Mouse (Mus musculus): Measurements from ENCODE around the gene Trpv4. TPM values are rescaled to one million over a fixed set of nuclear protein-coding genes. Genes with fewer than 3 reads are reported as not detected.
A peak's percentile ranks its signal among the peaks of the same experiment; 100 is the strongest.

Gene Trpv4
- polyA plus RNA-seq, 1 experiment from 2014 or later: 0.75 TPM

DNA sequence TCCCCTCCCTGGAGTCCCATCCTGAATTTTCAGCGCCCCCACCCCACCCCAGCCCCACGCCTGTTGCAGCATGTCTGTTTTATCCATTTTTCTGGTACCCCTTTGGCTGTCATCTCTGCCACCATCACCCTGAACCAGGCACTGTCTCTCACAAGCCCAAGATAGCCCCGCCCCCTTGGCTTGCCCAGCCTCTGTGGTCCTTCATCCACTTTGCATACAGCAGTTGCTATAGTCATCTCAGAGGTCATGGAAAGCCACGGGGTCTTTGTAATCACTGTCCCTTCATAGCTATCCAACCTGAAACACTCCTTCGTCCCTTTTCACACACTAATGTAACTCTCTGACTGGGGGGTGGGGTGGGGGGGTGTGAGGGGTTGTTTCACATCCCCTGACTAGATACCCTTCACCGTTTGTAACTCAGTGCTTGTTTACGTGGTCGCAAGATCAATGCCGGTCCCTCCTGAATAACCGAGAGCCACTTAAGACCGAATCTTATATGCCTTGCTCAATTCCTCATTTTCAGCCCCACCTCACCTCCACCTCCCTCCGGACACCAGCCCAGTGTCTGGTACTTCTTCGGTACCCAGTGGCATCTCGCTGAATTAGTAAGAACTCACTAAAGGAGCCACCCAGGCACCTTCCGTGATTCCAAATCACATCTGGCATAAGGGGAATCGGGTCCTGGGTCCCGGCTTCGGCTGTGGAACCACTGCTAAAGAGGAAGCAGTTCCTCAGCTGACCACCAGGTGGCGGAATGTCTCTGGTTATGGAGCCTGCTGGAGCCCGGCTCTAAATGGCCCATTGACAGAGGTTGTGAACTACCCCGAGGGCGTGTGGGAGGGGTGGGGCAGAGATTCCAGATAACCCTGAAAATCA, 19.2 kb downstream of the Trpv4 start:
- Histone ChIP-seq H3K4me2 (ENCODE audit: low read length) (peak overlapping the region; percentile 39; the same call in 1 of the 2 replicates), H3K27ac (ENCODE audit: low read length) (no peak overlapping the region), H3K9ac (replicated peaks; ENCODE audit: low read depth, low read length) (no peak overlapping the region), H3K27me3 (replicated peaks; ENCODE audit: control insufficient read depth, insufficient read depth, low read length) (peaks cover 2% of the 10 kb centered on the region; the same call in 1 of the 2 replicates), H3K4me3 (replicated peaks; ENCODE audit: low read length) (no peak overlapping the region), H3K9me3 (ENCODE audit: control insufficient read depth, low read length) (no peaks in the 10 kb centered on the region), H3K36me3 (ENCODE audit: control insufficient read depth, insufficient read depth) (no peaks in the 10 kb centered on the region), H3K4me1 (replicated peaks; ENCODE audit: control insufficient read depth, insufficient read depth, low read length) (peaks cover 2% of the 10 kb centered on the region)
- 15% methylated on average over 22 of the region's 22 CpGs for WGBS
- ATAC-seq: peak; percentile 78

DNA sequence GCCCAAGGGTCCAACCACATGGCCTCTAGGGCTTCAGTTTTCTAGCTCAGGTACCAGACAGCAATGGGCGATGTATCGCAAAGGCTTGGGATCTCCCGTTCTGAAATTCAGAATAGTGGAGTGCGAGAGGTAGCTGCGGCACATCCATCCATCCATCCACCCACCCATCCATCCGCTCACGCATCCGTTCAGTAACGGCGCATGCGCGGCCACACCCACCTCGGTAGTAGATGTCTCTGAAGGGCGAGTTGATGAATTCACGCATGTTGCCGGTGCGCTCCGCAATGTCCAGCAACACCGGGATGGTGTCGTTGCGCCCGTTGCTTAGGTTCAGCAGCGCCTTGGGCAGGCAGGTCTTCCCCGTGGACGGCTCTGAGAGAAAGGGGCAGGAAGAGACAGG, 22.1 kb downstream of the Trpv4 start:
- 84% methylated on average over 25 of the region's 25 CpGs for WGBS
- ATAC-seq: no peak
- Histone ChIP-seq H3K27me3 (replicated peaks; ENCODE audit: control insufficient read depth, insufficient read depth, low read length) (peaks cover 2% of the 10 kb centered on the region; the same call in 1 of the 2 replicates), H3K27ac (ENCODE audit: low read length) (no peak overlapping the region), H3K9ac (replicated peaks; ENCODE audit: low read depth, low read length) (no peak overlapping the region), H3K4me1 (replicated peaks; ENCODE audit: control insufficient read depth, insufficient read depth, low read length) (peaks cover 2% of the 10 kb centered on the region), H3K4me3 (replicated peaks; ENCODE audit: low read length) (no peak overlapping the region), H3K4me2 (ENCODE audit: low read length) (no peak overlapping the region), H3K9me3 (ENCODE audit: control insufficient read depth, low read length) (no peaks in the 10 kb centered on the region), H3K36me3 (ENCODE audit: control insufficient read depth, insufficient read depth) (no peaks in the 10 kb centered on the region)

DNA sequence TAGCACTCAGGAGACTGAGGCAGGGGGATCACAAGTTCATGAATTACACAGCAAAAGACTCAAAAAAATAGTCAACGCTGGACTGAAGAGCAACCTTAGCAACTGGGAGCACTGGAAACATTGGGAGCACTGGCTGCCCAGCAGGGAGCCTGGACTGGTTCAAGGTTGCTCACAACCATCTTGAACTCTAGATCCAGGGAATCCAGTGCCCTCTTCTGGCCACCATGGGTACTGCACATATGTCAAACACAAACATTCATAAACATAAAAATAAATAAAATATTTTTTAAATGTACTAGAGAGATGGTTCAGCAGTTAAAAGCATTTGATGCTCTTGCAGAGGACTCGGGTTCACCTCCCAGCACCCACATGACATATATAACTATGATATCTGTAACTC, 26.9 kb downstream of the Trpv4 start:
- no peaks in the 10 kb centered on the region for H3K9me3 ChIP-seq (ENCODE audit: control insufficient read depth, low read length)
- no peaks in the 10 kb centered on the region for H3K4me1 ChIP-seq (replicated peaks; ENCODE audit: control insufficient read depth, insufficient read depth, low read length)
- H3K36me3 ChIP-seq (ENCODE audit: control insufficient read depth, insufficient read depth): no peaks in the 10 kb centered on the region
- H3K9ac ChIP-seq (replicated peaks; ENCODE audit: low read depth, low read length): no peak overlapping the region
- WGBS: 53% methylated on average over 2 of the region's 2 CpGs
- no peak overlapping the region for H3K4me3 ChIP-seq (replicated peaks; ENCODE audit: low read length)
- H3K4me2 ChIP-seq (ENCODE audit: low read length): no peak overlapping the region
- no peaks in the 10 kb centered on the region for H3K27me3 ChIP-seq (replicated peaks; ENCODE audit: control insufficient read depth, insufficient read depth, low read length)
- no peak overlapping the region for H3K27ac ChIP-seq (ENCODE audit: low read length)
- no peak for ATAC-seq

DNA sequence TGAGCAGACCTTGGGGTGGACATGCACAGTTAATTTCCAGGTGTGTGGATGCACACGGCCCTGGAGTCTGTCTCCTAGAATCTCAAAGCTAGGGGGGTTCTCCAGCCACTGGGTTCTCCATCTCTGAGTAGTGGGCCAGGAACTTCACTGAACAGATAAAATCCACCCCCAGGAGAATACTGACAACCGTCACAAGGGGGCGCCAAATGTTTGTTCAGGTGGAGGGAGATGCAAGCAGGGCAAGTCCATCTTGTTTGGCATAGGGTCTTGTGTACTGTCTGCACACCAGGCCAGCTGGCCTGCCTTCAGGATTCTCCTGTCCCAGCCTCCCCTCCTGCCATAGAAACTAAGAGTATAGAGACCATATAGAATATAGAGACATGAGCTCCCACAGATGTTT, 32.6 kb downstream of the Trpv4 start:
- H3K9ac ChIP-seq (replicated peaks; ENCODE audit: low read depth, low read length): no peak overlapping the region
- peaks cover 6% of the 10 kb centered on the region; the same call in 1 of the 2 replicates for H3K27me3 ChIP-seq (replicated peaks; ENCODE audit: control insufficient read depth, insufficient read depth, low read length)
- no peak for ATAC-seq
- no peak overlapping the region for H3K27ac ChIP-seq (ENCODE audit: low read length)
- 24% methylated on average over 3 of the region's 3 CpGs for WGBS
- no peaks in the 10 kb centered on the region for H3K9me3 ChIP-seq (ENCODE audit: control insufficient read depth, low read length)
- no peaks in the 10 kb centered on the region for H3K36me3 ChIP-seq (ENCODE audit: control insufficient read depth, insufficient read depth)
- no peak overlapping the region for H3K4me2 ChIP-seq (ENCODE audit: low read length)
- H3K4me1 ChIP-seq (replicated peaks; ENCODE audit: control insufficient read depth, insufficient read depth, low read length): no peaks in the 10 kb centered on the region
- H3K4me3 ChIP-seq (replicated peaks; ENCODE audit: low read length): no peak overlapping the region

DNA sequence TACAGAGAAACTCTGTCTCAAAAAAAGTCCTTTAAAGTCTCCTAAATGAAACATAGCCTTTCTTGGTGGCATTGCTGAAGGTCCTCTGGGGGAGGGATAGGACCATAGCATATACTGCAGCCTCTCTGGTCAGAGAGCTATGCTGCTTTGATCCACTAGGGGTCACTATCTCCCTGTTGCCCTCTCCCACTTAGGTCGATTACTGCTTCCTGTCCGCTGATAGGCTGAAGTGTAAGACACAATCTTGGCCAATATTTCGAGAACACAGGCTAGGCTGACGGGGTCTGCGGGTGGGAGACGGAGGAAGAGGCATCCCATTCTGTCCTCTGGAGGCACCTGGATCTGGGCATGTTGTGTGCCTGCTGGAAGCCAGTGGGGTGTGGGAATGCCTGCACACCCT, 37.9 kb downstream of the Trpv4 start:
- 45% methylated on average over 6 of the region's 6 CpGs for WGBS
- Histone ChIP-seq H3K27ac (ENCODE audit: low read length) (no peak overlapping the region), H3K9ac (replicated peaks; ENCODE audit: low read depth, low read length) (no peak overlapping the region), H3K4me2 (ENCODE audit: low read length) (no peak overlapping the region), H3K9me3 (ENCODE audit: control insufficient read depth, low read length) (no peaks in the 10 kb centered on the region), H3K36me3 (ENCODE audit: control insufficient read depth, insufficient read depth) (no peaks in the 10 kb centered on the region), H3K27me3 (replicated peaks; ENCODE audit: control insufficient read depth, insufficient read depth, low read length) (peaks cover 6% of the 10 kb centered on the region; the same call in 1 of the 2 replicates), H3K4me3 (replicated peaks; ENCODE audit: low read length) (no peak overlapping the region), H3K4me1 (replicated peaks; ENCODE audit: control insufficient read depth, insufficient read depth, low read length) (no peaks in the 10 kb centered on the region)
- no peak for ATAC-seq

DNA sequence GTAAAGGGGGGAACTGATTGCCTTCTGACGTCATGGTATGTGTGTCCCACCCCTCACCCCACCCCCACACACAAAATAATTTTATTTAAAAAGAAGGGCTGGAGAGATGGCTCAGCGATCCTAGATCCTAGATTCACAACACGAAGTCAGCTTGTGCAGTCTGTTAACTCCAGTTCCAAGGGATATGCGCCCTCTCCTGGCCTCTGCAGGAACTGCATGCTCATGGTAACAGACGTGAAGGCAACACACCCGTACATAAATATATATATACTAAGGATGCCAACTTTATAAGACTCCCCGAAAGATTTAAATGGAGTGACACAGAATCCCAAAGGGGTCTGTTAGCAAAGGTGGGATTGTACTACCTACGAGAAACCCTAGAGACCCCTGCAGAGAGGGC, 39.4 kb downstream of the Trpv4 start:
- peaks cover 6% of the 10 kb centered on the region; the same call in 1 of the 2 replicates for H3K27me3 ChIP-seq (replicated peaks; ENCODE audit: control insufficient read depth, insufficient read depth, low read length)
- no peak; the same call in 1 of the 2 replicates for ATAC-seq
- no peak overlapping the region for H3K4me2 ChIP-seq (ENCODE audit: low read length)
- H3K9ac ChIP-seq (replicated peaks; ENCODE audit: low read depth, low read length): no peak overlapping the region
- WGBS: 27% methylated on average over 8 of the region's 8 CpGs
- no peak overlapping the region for H3K4me3 ChIP-seq (replicated peaks; ENCODE audit: low read length)
- H3K9me3 ChIP-seq (ENCODE audit: control insufficient read depth, low read length): no peaks in the 10 kb centered on the region
- no peaks in the 10 kb centered on the region for H3K36me3 ChIP-seq (ENCODE audit: control insufficient read depth, insufficient read depth)
- H3K4me1 ChIP-seq (replicated peaks; ENCODE audit: control insufficient read depth, insufficient read depth, low read length): no peaks in the 10 kb centered on the region
- H3K27ac ChIP-seq (ENCODE audit: low read length): no peak overlapping the region

DNA sequence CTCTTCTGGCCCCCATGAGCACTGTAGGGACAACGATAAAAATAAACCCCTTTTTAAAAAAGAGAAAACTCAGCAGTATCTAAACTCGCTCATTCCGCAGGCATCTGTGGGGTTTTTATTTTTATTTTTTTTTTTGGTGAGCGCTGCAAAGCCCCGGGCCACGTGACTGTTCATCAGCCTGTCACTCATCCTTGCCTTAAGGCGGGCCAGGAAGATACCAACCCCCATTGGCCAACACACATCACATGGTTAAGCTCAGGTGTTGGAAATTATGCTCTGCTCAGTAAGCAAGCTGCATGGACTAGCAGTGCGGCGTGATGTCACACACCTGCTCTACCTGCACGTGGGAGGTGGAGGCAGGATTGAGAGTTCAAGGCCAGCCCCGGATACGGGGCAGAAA, 40.4 kb downstream of the Trpv4 start:
- H3K36me3 ChIP-seq (ENCODE audit: control insufficient read depth, insufficient read depth): no peaks in the 10 kb centered on the region

DNA sequence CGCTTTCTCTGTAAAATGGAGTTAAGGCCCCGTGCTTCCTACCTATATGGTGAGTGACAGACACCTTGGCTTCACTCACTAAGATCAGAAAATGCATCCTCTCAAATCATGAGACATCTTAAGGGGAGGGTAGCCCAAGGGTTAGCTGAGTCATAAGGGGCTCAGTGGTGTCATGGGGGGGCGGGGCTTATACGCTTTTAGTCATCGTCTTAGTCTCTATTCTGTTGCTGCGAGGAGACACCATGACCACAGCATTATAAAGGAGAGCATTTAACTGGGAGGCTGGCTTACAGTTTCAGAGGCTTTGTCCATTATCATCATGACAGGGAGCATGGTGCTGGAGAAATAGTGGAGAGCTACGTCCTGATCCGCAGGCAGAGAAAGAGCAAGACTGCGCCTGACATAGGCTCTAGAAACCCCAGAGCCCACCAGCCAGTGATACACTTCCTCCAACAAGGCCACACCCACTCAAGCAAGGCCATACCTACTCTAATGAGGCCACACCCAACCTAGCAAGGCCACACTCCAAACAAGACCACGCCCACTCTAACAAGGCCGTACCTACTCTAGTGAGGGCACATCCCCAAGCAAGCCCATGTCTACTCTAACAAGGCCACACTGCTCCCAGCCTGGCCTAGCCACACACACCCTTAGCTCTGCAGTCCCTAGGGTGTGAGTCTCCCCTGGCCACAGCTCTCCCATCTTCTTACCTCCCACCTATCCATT, 41.7 kb downstream of the Trpv4 start:
- Histone ChIP-seq H3K27ac (ENCODE audit: low read length) (no peak overlapping the region), H3K4me1 (replicated peaks; ENCODE audit: control insufficient read depth, insufficient read depth, low read length) (peaks cover 5% of the 10 kb centered on the region; the same call in 1 of the 2 replicates), H3K9me3 (ENCODE audit: control insufficient read depth, low read length) (no peaks in the 10 kb centered on the region), H3K27me3 (replicated peaks; ENCODE audit: control insufficient read depth, insufficient read depth, low read length) (peaks cover 6% of the 10 kb centered on the region; the same call in 1 of the 2 replicates), H3K9ac (replicated peaks; ENCODE audit: low read depth, low read length) (no peak overlapping the region), H3K36me3 (ENCODE audit: control insufficient read depth, insufficient read depth) (no peaks in the 10 kb centered on the region), H3K4me2 (ENCODE audit: low read length) (no peak overlapping the region), H3K4me3 (replicated peaks; ENCODE audit: low read length) (no peak overlapping the region)
- ATAC-seq: no peak
- WGBS: 82% methylated on average over 11 of the region's 11 CpGs

More for the DNA sequence above, 40.4 kb downstream of the Trpv4 start:
- no peak overlapping the region for H3K9ac ChIP-seq (replicated peaks; ENCODE audit: low read depth, low read length)
- H3K4me1 ChIP-seq (replicated peaks; ENCODE audit: control insufficient read depth, insufficient read depth, low read length): peaks cover under 1% of the 10 kb centered on the region; the same call in 1 of the 2 replicates
- no peak overlapping the region for H3K4me2 ChIP-seq (ENCODE audit: low read length)
- 0 out of 2 replicates have a peak, but pooled peaks have one; percentile 27 for ATAC-seq
- no peak overlapping the region for H3K27ac ChIP-seq (ENCODE audit: low read length)
- no peak overlapping the region for H3K4me3 ChIP-seq (replicated peaks; ENCODE audit: low read length)
- H3K9me3 ChIP-seq (ENCODE audit: control insufficient read depth, low read length): no peaks in the 10 kb centered on the region
- WGBS: 81% methylated on average over 12 of the region's 12 CpGs
- H3K27me3 ChIP-seq (replicated peaks; ENCODE audit: control insufficient read depth, insufficient read depth, low read length): peaks cover 6% of the 10 kb centered on the region; the same call in 1 of the 2 replicates

DNA sequence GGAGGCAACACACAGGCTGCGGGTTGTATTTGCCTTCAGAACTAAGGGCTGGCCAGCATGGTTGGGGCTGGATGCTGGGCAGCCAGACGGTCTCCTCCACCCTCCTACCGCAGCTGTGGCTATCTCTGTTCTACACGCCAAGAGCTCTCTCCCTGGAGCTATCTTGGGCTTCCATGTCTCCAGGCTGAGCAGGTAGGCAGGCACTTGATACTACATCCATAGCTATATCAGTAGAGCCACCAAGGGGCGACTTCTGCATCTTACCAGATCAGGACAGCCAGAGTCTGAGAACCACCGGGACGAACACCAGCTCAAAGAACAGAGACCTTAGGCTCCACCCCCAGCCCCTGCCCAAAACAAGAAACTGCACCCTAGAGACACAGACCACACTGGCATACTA, 43.4 kb downstream of the Trpv4 start:
- no peak for ATAC-seq
- Histone ChIP-seq H3K4me2 (ENCODE audit: low read length) (no peak overlapping the region), H3K9ac (replicated peaks; ENCODE audit: low read depth, low read length) (no peak overlapping the region), H3K9me3 (ENCODE audit: control insufficient read depth, low read length) (no peaks in the 10 kb centered on the region), H3K4me3 (replicated peaks; ENCODE audit: low read length) (no peak overlapping the region), H3K36me3 (ENCODE audit: control insufficient read depth, insufficient read depth) (no peaks in the 10 kb centered on the region), H3K27ac (ENCODE audit: low read length) (no peak overlapping the region), H3K4me1 (replicated peaks; ENCODE audit: control insufficient read depth, insufficient read depth, low read length) (peaks cover 5% of the 10 kb centered on the region; the same call in 1 of the 2 replicates), H3K27me3 (replicated peaks; ENCODE audit: control insufficient read depth, insufficient read depth, low read length) (peaks cover 9% of the 10 kb centered on the region)
- 61% methylated on average over 7 of the region's 7 CpGs for WGBS
